Mouse (Mus musculus) testis, postnatal 14 days (tissue): ENCODE data around the gene Pglyrp2.
A peak's percentile ranks its signal among the peaks of the same experiment; 100 is the strongest.

Source experiments
- DNase-seq: peaks from one replicate; pipeline ENCODE4 v3.0.0; 2021; ENCODE audit warnings: low spot score

Gene Pglyrp2

GRCm38 (mm10) chr17:32402011-32402778 lies 21.8 kb downstream of the Pglyrp2 start:
- DNase-seq, result no peak

GRCm38 (mm10) chr17:32396266-32396665 lies 27.7 kb downstream of the Pglyrp2 start:
- no peak for DNase-seq

- no peak for DNase-seq
Observed at GRCm38 (mm10) chr17:32393944-32394343, 30.0 kb downstream of the Pglyrp2 start.

GRCm38 (mm10) chr17:32389101-32389659 lies 34.8 kb downstream of the Pglyrp2 start, which contains the start of gene Wiz:
Gene Wiz, minus strand, starts transcription at chr17:32389439.
- peak; percentile 89 for DNase-seq

- DNase-seq, result no peak
Observed at GRCm38 (mm10) chr17:32388370-32389100, 35.4 kb downstream of the Pglyrp2 start.

GRCm38 (mm10) chr17:32387986-32388369 lies 36.0 kb downstream of the Pglyrp2 start:
- DNase-seq, result no peak

- no peak for DNase-seq
Observed at GRCm38 (mm10) chr17:32386659-32387432, 37.1 kb downstream of the Pglyrp2 start.

- DNase-seq, result no peak
Observed at GRCm38 (mm10) chr17:32383661-32384060, 40.3 kb downstream of the Pglyrp2 start.

- no peak for DNase-seq
Observed at GRCm38 (mm10) chr17:32382576-32382975, 41.4 kb downstream of the Pglyrp2 start.

GRCm38 (mm10) chr17:32378786-32379185 lies 45.2 kb downstream of the Pglyrp2 start:
- no peak for DNase-seq

- no peak for DNase-seq
Observed at GRCm38 (mm10) chr17:32377137-32377536, 46.8 kb downstream of the Pglyrp2 start.

GRCm38 (mm10) chr17:32376475-32376874 lies 47.5 kb downstream of the Pglyrp2 start:
- no peak for DNase-seq

GRCm38 (mm10) chr17:32368991-32369578 lies 54.9 kb downstream of the Pglyrp2 start:
- DNase-seq, result no peak

- DNase-seq, result no peak
Observed at GRCm38 (mm10) chr17:32367706-32368105, 56.3 kb downstream of the Pglyrp2 start.

- no peak for DNase-seq
Observed at GRCm38 (mm10) chr17:32365296-32365695, 58.7 kb downstream of the Pglyrp2 start.

- no peak for DNase-seq
Observed at GRCm38 (mm10) chr17:32364850-32365249, 59.1 kb downstream of the Pglyrp2 start.

- DNase-seq, result peak; percentile 92
Observed at GRCm38 (mm10) chr17:32364331-32364730, 59.6 kb downstream of the Pglyrp2 start.

GRCm38 (mm10) chr17:32363821-32364301 lies 60.1 kb downstream of the Pglyrp2 start:
- DNase-seq, result peak; percentile 54

- DNase-seq, result no peak
Observed at GRCm38 (mm10) chr17:32362686-32363085, 61.3 kb downstream of the Pglyrp2 start.
